ENCODE assay signal across 8 mouse cellular contexts in the genomic region with DNA sequence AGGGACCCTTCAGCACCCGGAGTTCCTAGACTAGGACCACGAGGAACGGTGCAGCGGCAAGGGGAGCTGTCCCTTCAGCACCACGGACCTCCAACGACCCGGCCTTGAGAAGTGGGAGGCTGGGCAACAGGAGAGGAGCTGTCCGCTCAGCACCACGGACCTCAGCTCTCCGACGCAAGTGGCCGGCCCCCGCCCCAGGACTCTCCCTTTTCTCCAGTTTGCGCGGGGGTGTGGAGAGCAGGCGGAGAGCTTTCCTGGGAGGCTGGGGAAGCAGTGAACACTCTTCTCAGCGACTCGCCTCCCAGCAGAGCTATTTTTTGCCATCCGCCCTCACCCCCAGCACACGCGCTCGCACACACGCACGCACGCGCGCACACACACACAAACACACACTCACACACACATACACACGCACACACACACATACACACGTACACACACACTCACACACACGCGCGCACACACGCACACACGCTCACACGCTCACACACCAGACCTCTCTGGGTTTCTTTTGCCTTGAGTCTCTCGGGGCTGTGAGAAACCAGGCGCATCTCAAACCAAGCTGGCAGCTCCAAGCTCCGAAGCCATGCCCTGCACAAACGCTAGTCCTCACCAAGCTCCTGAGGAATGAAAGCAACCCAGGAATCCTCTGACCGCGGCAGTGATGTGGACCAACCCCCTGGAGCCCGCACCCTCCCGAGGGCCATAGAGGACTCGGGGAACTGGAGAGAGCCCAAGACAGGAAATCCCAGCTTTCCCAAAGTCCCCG. TPM values are rescaled to one million over a fixed set of nuclear protein-coding genes. Genes with fewer than 3 reads are reported as not detected.
DNase-seq lines count a peak whose midpoint lies in the region; ATAC-seq lines count a peak whose summit lies in the region.

No protein-coding gene starts in this region.

- no peaks in the 10 kb centered on the region for H3K36me3 ChIP-seq in embryonic facial prominence, embryonic 13.5 days
- no peaks in the 10 kb centered on the region for H3K36me3 ChIP-seq in limb, embryonic 12.5 days
- H3K36me3 ChIP-seq in midbrain, embryonic 14.5 days (ENCODE audit: control insufficient read depth, insufficient read depth, low read length) = no peaks in the 10 kb centered on the region

- no peaks in the 10 kb centered on the region for H3K9me3 ChIP-seq in embryonic facial prominence, embryonic 13.5 days
- H3K9me3 ChIP-seq in limb, embryonic 12.5 days = no peaks in the 10 kb centered on the region
- no peaks in the 10 kb centered on the region for H3K9me3 ChIP-seq in midbrain, embryonic 14.5 days (ENCODE audit: control insufficient read depth, low read length)

- H3K4me3 ChIP-seq in embryonic facial prominence, embryonic 13.5 days = 0 out of 2 replicates have a peak overlapping the region, but pooled peaks have one; percentile 3
- H3K4me3 ChIP-seq in limb, embryonic 12.5 days (replicated peaks) = no peak overlapping the region
- peak overlapping the region; percentile 42 for H3K4me3 ChIP-seq in midbrain, embryonic 14.5 days (replicated peaks; ENCODE audit: low read depth, low read length)

- 8% methylated on average over 44 of the region's 45 CpGs for WGBS in embryonic facial prominence, embryonic 13.5 days
- WGBS in limb, embryonic 12.5 days = 13% methylated on average over 42 of the region's 45 CpGs
- WGBS in midbrain, embryonic 14.5 days = 5% methylated on average over 45 of the region's 45 CpGs

- peak; percentile 92 to 94 for DNase-seq in adrenal gland, postnatal 36 days
- peak; percentile 49 to 63 for DNase-seq in heart, adult 9 months (ENCODE audit: low spot score in 2 of 2)
- peak; percentile 61 to 87 for DNase-seq in kidney, adult 8-10 months
- DNase-seq in midbrain, embryonic 14.5 days = peak; percentile 85
- peak; percentile 40 to 86 for DNase-seq in spleen, postnatal 10 days (ENCODE audit: low spot score in 2 of 2)

- ATAC-seq in embryonic facial prominence, embryonic 13.5 days (ENCODE audit: insufficient number of reproducible peaks, insufficient read depth, low FRiP score, low TSS enrichment, low read depth) = peak; percentile 81
- peak; percentile 96 for ATAC-seq in limb, embryonic 12.5 days (ENCODE audit: insufficient number of reproducible peaks, insufficient read depth, low FRiP score, low TSS enrichment, low read depth)
- ATAC-seq in midbrain, embryonic 14.5 days (ENCODE audit: low FRiP score, low TSS enrichment) = no peak
- no peak for ATAC-seq in erythroblast, adult 5-6 weeks (replicated peaks; ENCODE audit: low FRiP score, poor library complexity, severe bottlenecking)

- peak overlapping the region; percentile 18; the same call in 1 of the 2 replicates for H3K4me2 ChIP-seq in embryonic facial prominence, embryonic 13.5 days
- H3K4me2 ChIP-seq in limb, embryonic 12.5 days = 0 out of 2 replicates have a peak overlapping the region, but pooled peaks have one; percentile 6
- H3K4me2 ChIP-seq in midbrain, embryonic 14.5 days (ENCODE audit: low read length) = peak overlapping the region; percentile 70

- peaks cover 35% of the 10 kb centered on the region for H3K27me3 ChIP-seq in embryonic facial prominence, embryonic 13.5 days
- H3K27me3 ChIP-seq in limb, embryonic 12.5 days = peaks cover 19% of the 10 kb centered on the region
- H3K27me3 ChIP-seq in midbrain, embryonic 14.5 days (ENCODE audit: control insufficient read depth, insufficient read depth, low read length) = 0 out of 2 replicates have a peak, but pooled peaks cover 3% of the 10 kb centered on the region

- no peak overlapping the region for H3K9ac ChIP-seq in embryonic facial prominence, embryonic 13.5 days
- H3K9ac ChIP-seq in limb, embryonic 12.5 days (replicated peaks) = no peak overlapping the region
- H3K9ac ChIP-seq in midbrain, embryonic 14.5 days (replicated peaks; ENCODE audit: low read length) = peak overlapping the region; percentile 50

- no peaks in the 10 kb centered on the region for H3K4me1 ChIP-seq in embryonic facial prominence, embryonic 13.5 days
- H3K4me1 ChIP-seq in limb, embryonic 12.5 days (replicated peaks) = 0 out of 2 replicates have a peak, but pooled peaks cover 5% of the 10 kb centered on the region
- no peaks in the 10 kb centered on the region for H3K4me1 ChIP-seq in midbrain, embryonic 14.5 days (ENCODE audit: control insufficient read depth, insufficient read depth, low read length)

- no peak overlapping the region for H3K27ac ChIP-seq in embryonic facial prominence, embryonic 13.5 days
- no peak overlapping the region for H3K27ac ChIP-seq in limb, embryonic 12.5 days
- H3K27ac ChIP-seq in midbrain, embryonic 14.5 days (replicated peaks; ENCODE audit: low read depth, low read length) = peak overlapping the region; percentile 70

RNA-seq across cellular contexts. Expression of a gene that starts 0.8 kb away (rescaled TPM):
- 1 to 10 TPM in 1 of 2 experiments, under 1 TPM in 1; 0.49 to 1.4 TPM for total RNA-seq in adrenal gland, postnatal 36 days (2021)
- polyA plus RNA-seq in embryonic facial prominence, embryonic 13.5 days (2015; fragmentation: Nextera tagmentation; extraction: Ambion mirVana) = 0.10 TPM in 1 of 2 replicates, not detected in the other
- not detected in 2 replicates for polyA plus RNA-seq in limb, embryonic 12.5 days (2016; fragmentation: Nextera tagmentation; extraction: Ambion mirVana)
- 17.2 and 17.4 TPM in 2 replicates for polyA plus RNA-seq in midbrain, embryonic 14.5 days (2014; fragmentation: Nextera tagmentation; extraction: Ambion mirVana)
- not detected in 2 replicates for total RNA-seq in erythroblast, adult 5-6 weeks (2015; ENCODE audit: low replicate concordance)
- total RNA-seq in erythroblast, adult 5-6 weeks (2017; ENCODE audit: low replicate concordance) = not detected in 2 replicates

Comparison
In these comparisons a context has a peak if more than half of its experiments do, and no peak if none do; other contexts are left out.
1. ATAC-seq: peak in embryonic facial prominence, embryonic 13.5 days (single experiment) and limb, embryonic 12.5 days (single experiment); none in midbrain, embryonic 14.5 days (single experiment) and erythroblast, adult 5-6 weeks (single experiment).
2. H3K4me2 ChIP-seq: peak in every context shown above with its lines; median percentile 70 in midbrain, embryonic 14.5 days; 18 in embryonic facial prominence, embryonic 13.5 days; 6 in limb, embryonic 12.5 days.
3. RNA of a gene that starts 0.8 kb away (polyA plus RNA-seq): 17.2 to 17.4 TPM in midbrain, embryonic 14.5 days; 0.10 TPM in embryonic facial prominence, embryonic 13.5 days and not detected in limb, embryonic 12.5 days; every median in the first group is over 10 times any median in the second.
4. Peak in every context shown above with its lines, with median percentiles within 50 percentile points of each other: DNase-seq.